Mouse (Mus musculus) kidney, embryonic 14.5 days (tissue): ENCODE data around the gene Phldb2. TPM values are rescaled to one million over a fixed set of nuclear protein-coding genes. Genes with fewer than 3 reads are reported as not detected.

Experiments
- ATAC-seq: fragments of 200-750 bp; cut with Nextera tagmentation; 2 replicates; pipeline ENCODE4 v1.8.0; 2017; ENCODE audit warnings: moderate number of reproducible peaks, mild to moderate bottlenecking, moderate TSS enrichment, moderate library complexity; ENCODE audit not compliant: low FRiP score, low TSS enrichment
- H3K27ac ChIP-seq: fragments of 300-500 bp; sonication (generic); 2 replicates; pipeline ENCODE4 v1.5.1; 2014; ENCODE audit warnings: low read depth, mild to moderate bottlenecking, low read length, moderate library complexity, mixed read lengths
- H3K27me3 ChIP-seq: fragments of 300-500 bp; sonication (generic); 2 replicates; pipeline ENCODE4 v1.6.1; 2014; ENCODE audit warnings: mild to moderate bottlenecking, low read length; ENCODE audit not compliant: control insufficient read depth, insufficient read depth
- H3K36me3 ChIP-seq: fragments of 300-500 bp; sonication (generic); 2 replicates; pipeline ENCODE4 v1.6.1; 2014; ENCODE audit warnings: low read length, mixed read lengths; ENCODE audit not compliant: control insufficient read depth, insufficient read depth
- H3K4me1 ChIP-seq: fragments of 300-500 bp; sonication (generic); 2 replicates; pipeline ENCODE4 v1.6.1; 2014; ENCODE audit warnings: low read length, mixed read lengths; ENCODE audit not compliant: control insufficient read depth, insufficient read depth
- H3K4me2 ChIP-seq: fragments of 300-500 bp; sonication (generic); replicated peaks from 2 replicates; pipeline ENCODE4 v1.6.1; 2014; ENCODE audit warnings: low read depth, mild to moderate bottlenecking, low read length
- H3K4me3 ChIP-seq: fragments of 300-500 bp; sonication (generic); 2 replicates; pipeline ENCODE4 v1.5.1; 2014; ENCODE audit warnings: mild to moderate bottlenecking, low read length
- H3K9ac ChIP-seq: fragments of 300-500 bp; sonication (generic); 2 replicates; pipeline ENCODE4 v1.6.1; 2014; ENCODE audit warnings: low read depth, mild to moderate bottlenecking, low read length, moderate library complexity
- H3K9me3 ChIP-seq: fragments of 300-500 bp; sonication (generic); 2 replicates; pipeline ENCODE4 v1.6.1; 2016; ENCODE audit warnings: low read length; ENCODE audit not compliant: control insufficient read depth
- WGBS: fragments of 180-500 bp; shearing (Covaris S2); extraction: QIAGEN DNeasy Blood & Tissue Kit; methylation state at CpG from one replicate; pipeline ENCODE4 v1.1.7; 2014; 5-methylcytosine and 5-hydroxymethylcytosine counted together
- polyA plus RNA-seq: library from polyadenylated mRNA; unstranded; fragments of >200 nt; fragmentation: Nextera tagmentation; extraction: Ambion mirVana; gene quantifications from 2 replicates; pipeline ENCODE4 v1.2.1, GENCODE M21; 2014

Phldb2 gene
- polyA plus RNA-seq, 1 experiment from 2014 or later: 79.3 TPM

DNA sequence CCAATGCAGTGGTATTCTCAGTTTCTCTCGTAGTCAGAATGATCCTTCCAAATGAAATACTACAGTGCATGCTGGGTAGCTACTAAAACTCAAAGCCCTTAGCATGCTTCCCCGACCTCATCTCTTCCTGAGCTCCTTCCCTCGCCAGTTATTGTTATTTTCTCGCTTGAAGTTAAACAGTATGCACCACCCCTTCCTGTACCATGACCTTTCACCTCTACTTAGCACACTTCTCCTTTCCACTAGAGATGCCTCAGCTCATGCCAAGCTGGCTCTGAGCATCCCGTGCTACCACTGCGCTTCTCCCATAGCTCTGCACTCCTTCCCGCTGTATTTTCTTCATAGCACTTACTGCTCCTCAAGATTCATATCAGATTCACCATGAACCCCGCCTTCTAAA lies 215.5 kb downstream of the Phldb2 start:
- H3K27ac ChIP-seq: no peak overlapping the region
- H3K36me3 ChIP-seq: peaks cover 45% of the 10 kb centered on the region
- 86% methylated on average over 8 of the region's 8 CpGs for WGBS
- no peak for ATAC-seq
- H3K27me3 ChIP-seq: no peaks in the 10 kb centered on the region
- H3K9ac ChIP-seq: no peak overlapping the region
- H3K4me1 ChIP-seq: peaks cover 4% of the 10 kb centered on the region; the same call in 1 of the 2 replicates
- no peaks in the 10 kb centered on the region for H3K9me3 ChIP-seq
- H3K4me2 ChIP-seq: no peak overlapping the region
- H3K4me3 ChIP-seq: no peak overlapping the region

DNA sequence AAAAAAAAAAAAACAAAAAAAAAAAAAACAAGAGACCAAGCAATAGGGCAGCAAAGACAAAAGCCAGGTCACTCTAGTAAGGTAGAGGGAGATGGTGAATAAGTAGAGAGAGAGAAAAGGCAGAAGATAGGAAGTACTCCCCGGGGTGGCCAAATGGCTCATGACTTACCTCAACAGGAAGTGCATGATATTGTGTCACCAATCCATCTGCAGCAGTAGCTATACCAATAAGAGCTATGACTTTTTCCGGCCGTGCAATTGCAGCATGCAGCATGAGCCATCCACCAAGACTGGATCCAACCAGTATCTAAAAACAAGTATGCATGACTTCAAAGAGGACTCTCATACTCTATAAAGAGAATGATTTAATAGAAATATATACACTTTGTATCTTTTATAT lies 216.7 kb downstream of the Phldb2 start:
- Histone ChIP-seq H3K4me2 (no peak overlapping the region), H3K36me3 (peaks cover 51% of the 10 kb centered on the region), H3K9me3 (no peaks in the 10 kb centered on the region), H3K27ac (no peak overlapping the region), H3K4me3 (no peak overlapping the region), H3K9ac (no peak overlapping the region), H3K27me3 (no peaks in the 10 kb centered on the region), H3K4me1 (peaks cover 4% of the 10 kb centered on the region; the same call in 1 of the 2 replicates)
- 91% methylated on average over 3 of the region's 3 CpGs for WGBS
- no peak for ATAC-seq

DNA sequence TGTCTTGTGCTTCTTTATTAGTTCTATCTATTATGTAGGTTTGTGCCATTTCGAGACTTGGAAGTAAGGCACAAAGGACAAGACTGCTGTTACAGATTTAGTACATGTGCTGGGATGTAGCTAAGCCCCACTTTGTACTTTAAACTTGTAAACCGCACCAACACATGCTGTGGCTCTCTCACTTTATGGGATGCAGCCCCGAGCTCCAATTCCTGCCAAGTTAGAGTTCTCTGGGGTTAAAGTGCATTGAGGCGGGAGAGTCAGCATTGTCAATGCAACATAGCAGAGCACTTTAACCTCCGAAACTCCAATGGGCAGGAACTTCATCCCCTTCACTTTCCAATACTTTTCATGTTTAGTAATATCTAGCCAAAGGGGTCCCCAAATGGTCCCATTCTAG lies 224.2 kb downstream of the Phldb2 start:
- WGBS: 89% methylated on average over 5 of the region's 5 CpGs
- Histone ChIP-seq H3K4me3 (no peak overlapping the region), H3K27ac (no peak overlapping the region), H3K27me3 (no peaks in the 10 kb centered on the region), H3K9ac (no peak overlapping the region), H3K9me3 (no peaks in the 10 kb centered on the region), H3K36me3 (peaks cover 35% of the 10 kb centered on the region), H3K4me1 (peaks cover 3% of the 10 kb centered on the region; the same call in 1 of the 2 replicates), H3K4me2 (no peak overlapping the region)
- ATAC-seq: no peak

DNA sequence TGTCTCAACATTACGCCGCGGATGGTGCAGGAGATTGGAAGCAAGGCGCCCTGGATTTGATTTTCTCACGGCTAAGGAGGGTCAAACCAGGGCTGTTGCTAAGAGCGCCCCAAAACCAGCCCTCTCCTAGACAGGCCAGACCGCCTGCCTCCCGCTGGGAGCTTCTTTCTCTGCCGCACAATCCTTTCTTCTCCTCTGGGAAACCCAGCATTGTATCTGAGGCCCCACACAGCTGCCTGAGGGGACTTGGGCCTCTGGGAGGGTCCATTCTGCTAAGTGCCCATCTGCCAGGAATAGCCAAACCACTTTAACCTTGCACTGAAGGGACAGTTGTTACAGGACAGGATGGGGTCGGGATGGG lies 228.7 kb downstream of the Phldb2 start:
- no peak overlapping the region for H3K27ac ChIP-seq
- peaks cover 3% of the 10 kb centered on the region; the same call in 1 of the 2 replicates for H3K4me1 ChIP-seq
- H3K9me3 ChIP-seq: no peaks in the 10 kb centered on the region
- peak overlapping the region; percentile 89 for H3K4me2 ChIP-seq
- peak overlapping the region; percentile 67 for H3K9ac ChIP-seq
- ATAC-seq: peak; percentile 51; the same call in 1 of the 2 replicates
- H3K36me3 ChIP-seq: peaks cover 7% of the 10 kb centered on the region; the same call in 1 of the 2 replicates
- WGBS: 0% methylated on average over 10 of the region's 10 CpGs
- H3K27me3 ChIP-seq: no peaks in the 10 kb centered on the region
- H3K4me3 ChIP-seq: peak overlapping the region; percentile 49

DNA sequence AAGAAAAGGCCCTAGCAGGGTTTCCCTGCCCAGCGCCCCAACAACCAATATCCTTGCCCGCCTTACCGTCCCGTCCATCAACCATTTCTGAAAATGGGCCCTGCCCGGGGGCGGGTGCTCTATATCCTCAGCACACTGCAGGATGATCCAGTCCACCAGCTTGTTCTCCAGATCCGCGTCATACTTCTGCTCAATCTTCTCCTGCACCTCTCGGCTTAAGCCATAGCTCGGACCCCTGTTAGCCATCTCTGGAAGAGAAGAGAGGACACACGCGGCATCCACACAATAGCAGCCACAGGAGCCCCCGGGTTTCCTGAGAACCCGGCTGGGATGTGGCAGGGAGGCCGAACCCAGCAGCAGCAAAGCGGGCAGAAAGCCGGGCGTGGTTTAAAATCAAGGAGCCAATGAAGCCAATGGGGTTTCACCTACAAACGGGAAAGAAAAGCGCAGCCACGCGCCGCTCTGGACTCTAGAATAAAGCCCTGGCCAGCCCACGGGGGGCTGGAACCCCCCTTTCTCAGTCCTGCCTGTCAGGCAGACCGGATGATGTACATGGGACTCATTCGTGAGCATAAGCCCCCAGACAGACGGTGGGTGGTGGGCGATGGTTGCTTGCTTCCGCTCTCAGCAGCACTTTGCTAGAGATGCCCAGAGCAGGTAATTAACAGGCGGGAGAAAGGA lies 229.2 kb downstream of the Phldb2 start, which contains the start of gene Tagln3:
TSS of gene Tagln3 (minus strand) at position 548 of the 681 bp plus-strand sequence.
- Histone ChIP-seq H3K36me3 (0 out of 2 replicates have a peak, but pooled peaks cover 3% of the 10 kb centered on the region), H3K27ac (no peak within 1 kb of the TSS), H3K27me3 (no peaks in the 10 kb centered on the region), H3K4me3 (peak within 1 kb of the TSS; percentile 49), H3K4me1 (peaks cover 3% of the 10 kb centered on the region; the same call in 1 of the 2 replicates), H3K9me3 (no peaks in the 10 kb centered on the region), H3K4me2 (peak within 1 kb of the TSS; percentile 89), H3K9ac (peak within 1 kb of the TSS; percentile 67)
- under 1% methylated on average over 30 of the region's 30 CpGs for WGBS
- ATAC-seq: peak; percentile 81

DNA sequence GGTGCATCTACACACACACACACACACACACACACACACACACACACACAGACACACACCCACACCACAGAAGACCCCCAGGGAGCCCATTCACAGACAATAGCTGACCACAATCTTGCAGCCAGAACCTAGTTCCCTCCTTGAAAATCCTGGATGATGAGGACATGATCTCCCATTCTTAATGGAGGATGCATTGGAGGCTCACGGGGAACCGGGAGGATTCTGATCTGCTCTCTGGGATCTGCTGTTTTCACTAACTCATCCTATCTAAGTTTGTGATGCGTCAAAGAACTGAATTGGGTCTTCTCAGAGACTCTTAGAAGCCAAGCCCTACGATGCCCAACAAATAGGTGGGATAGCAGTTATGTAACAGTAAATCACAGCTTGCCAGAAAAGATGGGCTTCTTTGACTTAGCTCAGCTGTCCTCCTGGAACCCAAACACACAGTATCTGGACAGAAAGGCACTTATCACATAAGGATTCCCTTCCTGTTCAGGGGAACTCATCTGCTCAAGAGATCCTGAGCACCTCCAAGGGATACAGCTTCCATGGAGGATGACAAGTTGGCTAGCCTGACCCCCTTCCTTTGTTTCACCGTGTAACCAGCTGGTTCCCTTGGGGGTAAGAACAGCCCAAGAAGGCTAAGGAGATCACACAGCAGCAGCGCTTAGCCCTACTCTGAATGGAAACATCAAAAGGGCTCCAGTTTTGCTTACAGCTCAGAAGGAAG lies 230.1 kb downstream of the Phldb2 start:
- peak overlapping the region; percentile 89 for H3K4me2 ChIP-seq
- 56% methylated on average over 6 of the region's 6 CpGs for WGBS
- no peak for ATAC-seq
- H3K4me1 ChIP-seq: peaks cover 3% of the 10 kb centered on the region; the same call in 1 of the 2 replicates
- peak overlapping the region; percentile 67; the same call in 1 of the 2 replicates for H3K9ac ChIP-seq
- no peaks in the 10 kb centered on the region for H3K27me3 ChIP-seq
- peak overlapping the region; percentile 49 for H3K4me3 ChIP-seq
- H3K9me3 ChIP-seq: no peaks in the 10 kb centered on the region
- 0 out of 2 replicates have a peak, but pooled peaks cover under 1% of the 10 kb centered on the region for H3K36me3 ChIP-seq
- no peak overlapping the region for H3K27ac ChIP-seq

DNA sequence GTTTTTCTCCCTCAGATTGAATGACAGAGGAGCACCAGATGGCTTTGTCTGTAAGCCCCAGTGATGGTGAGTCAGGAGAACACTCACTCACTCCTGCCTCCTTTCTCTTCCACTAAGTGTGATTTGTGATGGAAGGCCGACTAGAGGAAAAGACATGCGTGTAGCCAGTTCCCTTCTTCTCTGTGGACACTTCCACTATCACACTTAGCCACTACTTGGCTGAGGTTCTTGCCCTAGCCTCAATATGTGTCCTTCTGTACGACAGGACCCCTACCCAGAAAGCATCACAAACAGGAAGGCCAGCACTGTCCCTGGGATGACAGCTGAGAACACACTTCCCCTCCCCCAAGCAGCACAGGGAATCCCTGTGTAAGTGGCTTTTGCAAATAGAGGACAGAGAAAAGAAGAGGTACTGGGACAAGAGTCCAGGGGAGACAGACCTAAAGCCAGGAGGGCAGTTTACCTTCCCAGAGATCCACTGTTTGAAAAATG lies 230.9 kb downstream of the Phldb2 start:
- peaks cover 3% of the 10 kb centered on the region; the same call in 1 of the 2 replicates for H3K4me1 ChIP-seq
- H3K4me2 ChIP-seq: no peak overlapping the region
- no peak overlapping the region for H3K9ac ChIP-seq
- no peak overlapping the region for H3K27ac ChIP-seq
- H3K27me3 ChIP-seq: no peaks in the 10 kb centered on the region
- no peak for ATAC-seq
- no peak overlapping the region for H3K4me3 ChIP-seq
- no peaks in the 10 kb centered on the region for H3K9me3 ChIP-seq
- WGBS: 76% methylated on average over 3 of the region's 3 CpGs
- no peaks in the 10 kb centered on the region for H3K36me3 ChIP-seq

DNA sequence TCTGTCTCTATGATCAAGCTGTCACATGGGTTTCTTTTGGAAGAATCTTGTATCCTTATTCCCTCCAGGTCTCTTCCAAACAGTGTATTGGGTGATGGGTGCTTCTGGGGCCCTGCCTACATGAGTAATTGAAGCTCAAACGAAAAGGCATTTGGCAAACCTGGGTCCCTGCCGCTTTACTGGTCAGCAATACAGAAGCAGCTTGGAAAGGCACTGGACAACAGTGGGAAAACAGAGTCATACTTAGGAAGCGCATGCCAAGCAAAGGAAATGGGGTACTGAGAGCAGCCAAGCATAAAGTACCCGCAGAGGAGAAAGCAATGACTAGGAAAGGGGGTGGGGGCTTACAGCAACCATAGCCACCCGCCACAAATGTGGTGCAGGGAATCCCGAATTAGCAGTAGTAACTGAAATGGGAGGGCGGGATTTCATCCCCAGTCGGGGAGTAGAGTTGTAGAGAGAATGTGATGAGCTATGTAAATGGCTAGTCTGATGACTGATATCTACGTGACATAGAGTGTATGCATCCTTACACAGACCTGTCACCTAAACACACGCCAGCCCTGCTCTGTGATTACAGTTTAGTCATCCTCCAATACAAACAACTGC lies 233.3 kb downstream of the Phldb2 start:
- H3K4me2 ChIP-seq: no peak overlapping the region
- no peaks in the 10 kb centered on the region for H3K9me3 ChIP-seq
- no peak overlapping the region for H3K9ac ChIP-seq
- no peaks in the 10 kb centered on the region for H3K36me3 ChIP-seq
- H3K4me1 ChIP-seq: peaks cover 3% of the 10 kb centered on the region; the same call in 1 of the 2 replicates
- no peaks in the 10 kb centered on the region for H3K27me3 ChIP-seq
- ATAC-seq: no peak
- no peak overlapping the region for H3K27ac ChIP-seq
- WGBS: 83% methylated on average over 10 of the region's 10 CpGs
- H3K4me3 ChIP-seq: no peak overlapping the region
